Mouse (Mus musculus) testis, adult 2 months (tissue): ENCODE measurements around the gene Ipmk. TPM values are rescaled to one million over a fixed set of nuclear protein-coding genes. Genes with fewer than 3 reads are reported as not detected.

ENCODE experiments used
- H3K27ac ChIP-seq: fragments of 200-500 bp; 2 replicates; pipeline ENCODE4 v1.5.1; 2012; ENCODE audit warnings: low read depth, low read length; ENCODE audit not compliant: control insufficient read depth, insufficient read depth
- H3K27me3 ChIP-seq: fragments of 200-500 bp; 2 replicates; pipeline ENCODE4 v1.6.1; 2012; ENCODE audit warnings: mild to moderate bottlenecking, low read length, moderate library complexity; ENCODE audit not compliant: control insufficient read depth, insufficient read depth
- H3K36me3 ChIP-seq: fragments of 200-500 bp; 2 replicates; pipeline ENCODE4 v1.6.1; 2012; ENCODE audit warnings: mild to moderate bottlenecking, low read length; ENCODE audit not compliant: control insufficient read depth, insufficient read depth
- H3K4me1 ChIP-seq: fragments of 200-500 bp; 2 replicates; pipeline ENCODE4 v1.6.1; 2012; ENCODE audit warnings: low read length; ENCODE audit not compliant: control insufficient read depth, insufficient read depth
- H3K4me3 ChIP-seq: fragments of 200-500 bp; 2 replicates; pipeline ENCODE4 v1.5.1; 2012; ENCODE audit warnings: low read depth, mild to moderate bottlenecking, low read length, moderate library complexity, mixed read lengths; ENCODE audit not compliant: control insufficient read depth
- CTCF ChIP-seq: fragments of 200-500 bp; IDR thresholded peaks from 2 replicates; pipeline ENCODE4 v1.5.1; 2012; ENCODE audit warnings: low read depth, mild to moderate bottlenecking, inconsistent platforms, low read length, moderate library complexity; ENCODE audit not compliant: control insufficient read depth, insufficient read depth, insufficient replicate concordance
- POLR2A ChIP-seq: fragments of 200-500 bp; IDR thresholded peaks from 2 replicates; pipeline ENCODE4 v1.6.1; 2012; ENCODE audit warnings: low read depth, mild to moderate bottlenecking, inconsistent platforms, low read length, moderate library complexity; ENCODE audit not compliant: control insufficient read depth
- polyA plus RNA-seq: library from polyadenylated mRNA; depleted of rRNA; stranded (reverse); fragments of >200 nt; gene quantifications from 2 replicates; pipeline ENCODE4 v1.2.3, GENCODE M21; 2012

Gene Ipmk
- polyA plus RNA-seq, 1 experiment: 5.3 TPM

DNA sequence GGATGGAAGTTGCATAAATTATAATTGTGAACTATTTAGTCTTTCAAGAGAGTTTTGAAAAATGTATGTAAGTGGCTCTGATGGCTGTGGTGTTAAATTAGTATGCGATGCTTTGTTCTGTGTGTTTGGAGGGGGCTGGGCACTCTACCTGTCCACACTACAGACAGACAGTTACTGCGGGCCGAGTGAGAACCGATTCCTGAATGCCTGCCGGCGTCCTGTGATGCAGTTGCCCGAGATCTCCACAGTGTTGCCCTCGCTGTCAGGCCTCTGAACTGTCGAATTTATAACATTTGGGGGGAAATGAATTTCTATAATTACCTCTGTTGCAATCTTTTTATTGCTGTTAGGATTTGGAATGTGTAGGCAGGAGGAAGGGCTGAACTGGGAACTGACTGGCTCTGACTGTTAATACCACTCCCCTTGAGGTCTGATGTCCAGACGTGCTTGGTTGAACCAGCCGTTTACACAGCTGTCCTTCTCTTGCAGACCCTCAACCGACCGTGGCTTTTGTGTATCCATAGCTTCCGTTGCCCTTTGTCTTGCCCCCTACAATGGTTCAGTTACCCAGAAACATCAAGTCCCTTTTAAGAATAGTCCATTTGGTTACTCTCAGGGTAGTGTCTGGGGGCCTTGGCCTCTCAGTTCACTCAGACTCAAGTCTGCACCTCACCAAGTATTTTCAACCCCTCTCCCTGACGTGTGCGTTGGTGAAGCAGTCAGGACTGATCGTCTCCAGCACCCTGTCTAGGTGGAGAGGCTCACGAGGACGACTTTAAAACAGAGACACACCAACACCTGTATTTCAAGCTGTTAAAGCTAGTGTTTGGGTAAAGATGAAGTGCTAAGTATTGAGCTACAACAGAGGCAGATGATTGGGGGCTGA is 36.8 kb downstream of the Ipmk start:
- TF ChIP-seq POLR2A (no peak), CTCF (no peak)
- H3K36me3 ChIP-seq: no peaks in the 10 kb centered on the region
- H3K4me3 ChIP-seq: no peak overlapping the region
- no peaks in the 10 kb centered on the region for H3K27me3 ChIP-seq
- peaks cover 6% of the 10 kb centered on the region for H3K4me1 ChIP-seq
- H3K27ac ChIP-seq: no peak overlapping the region

GRCm38 (mm10) chr10:71389311-71389710 is 41.7 kb downstream of the Ipmk start:
- no peaks in the 10 kb centered on the region for H3K27me3 ChIP-seq
- no peak overlapping the region for H3K27ac ChIP-seq
- H3K4me3 ChIP-seq: no peak overlapping the region
- TF ChIP-seq CTCF: no peak
- TF ChIP-seq POLR2A: no peak
- H3K4me1 ChIP-seq: no peaks in the 10 kb centered on the region
- no peaks in the 10 kb centered on the region for H3K36me3 ChIP-seq

DNA sequence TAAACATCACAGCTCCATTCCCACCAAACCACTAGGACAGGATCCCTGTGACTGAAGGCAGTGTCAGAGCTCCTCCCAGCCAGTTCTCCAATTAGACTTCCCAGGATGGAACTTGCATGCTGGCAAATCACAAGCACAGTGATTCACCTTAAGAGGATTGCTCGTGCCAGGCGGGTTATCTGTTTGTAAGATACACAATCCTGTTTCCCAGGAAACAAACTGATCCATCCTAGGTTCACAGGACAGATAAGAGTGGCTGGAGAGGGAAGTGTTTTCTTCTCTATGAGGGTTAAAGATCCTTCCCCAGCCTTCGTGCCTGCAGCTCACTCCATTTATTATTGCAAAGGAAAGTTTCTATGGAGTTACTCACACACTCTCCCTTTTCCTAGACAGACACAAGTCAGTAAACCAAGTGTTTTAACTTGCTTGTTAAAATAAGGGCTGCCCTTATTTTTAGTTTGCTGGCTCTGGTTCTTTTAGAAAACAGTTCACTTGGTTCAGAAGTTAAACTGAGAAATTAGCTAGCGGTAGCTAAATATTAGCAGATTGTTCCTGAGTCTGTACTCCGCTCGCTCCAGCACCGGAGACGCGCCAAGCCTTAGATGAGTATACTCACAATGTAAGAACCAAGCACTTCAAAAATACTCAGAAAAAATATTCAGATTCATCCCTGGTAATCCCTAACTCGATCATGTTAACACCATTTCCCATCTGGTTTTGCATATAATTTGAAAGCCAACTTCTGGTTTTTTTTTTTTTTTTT is 51.0 kb downstream of the Ipmk start:
- Histone ChIP-seq H3K36me3 (no peaks in the 10 kb centered on the region), H3K27ac (no peak overlapping the region), H3K27me3 (no peaks in the 10 kb centered on the region), H3K4me1 (no peaks in the 10 kb centered on the region), H3K4me3 (no peak overlapping the region)
- TF ChIP-seq POLR2A (no peak), CTCF (no peak)

DNA sequence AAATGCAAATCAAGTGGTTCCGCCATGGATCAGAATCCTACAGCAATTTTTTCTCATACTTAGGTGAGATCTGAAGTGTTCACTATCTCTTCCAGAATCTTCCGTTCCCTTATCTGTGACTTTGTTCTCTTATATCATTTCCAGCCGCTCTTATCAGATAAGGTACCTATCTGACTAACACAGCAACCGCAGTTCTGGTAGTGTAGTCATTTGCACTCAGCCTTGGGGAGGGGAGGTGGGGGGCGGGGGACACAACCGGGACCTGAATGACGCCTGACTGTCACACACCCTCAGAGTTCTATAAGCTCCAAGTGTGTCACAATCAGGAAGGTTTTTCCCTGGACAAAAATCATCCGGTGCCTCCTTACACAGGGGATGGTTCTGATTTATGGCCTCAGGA is 51.8 kb downstream of the Ipmk start:
- no peak overlapping the region for H3K27ac ChIP-seq
- no peaks in the 10 kb centered on the region for H3K4me1 ChIP-seq
- TF ChIP-seq POLR2A: no peak
- no peak for TF ChIP-seq CTCF
- H3K4me3 ChIP-seq: no peak overlapping the region
- no peaks in the 10 kb centered on the region for H3K27me3 ChIP-seq
- H3K36me3 ChIP-seq: no peaks in the 10 kb centered on the region

GRCm38 (mm10) chr10:71399987-71400386 is 52.4 kb downstream of the Ipmk start:
- no peaks in the 10 kb centered on the region for H3K36me3 ChIP-seq
- H3K4me1 ChIP-seq: no peaks in the 10 kb centered on the region
- no peaks in the 10 kb centered on the region for H3K27me3 ChIP-seq
- no peak overlapping the region for H3K4me3 ChIP-seq
- no peak for TF ChIP-seq CTCF
- no peak for TF ChIP-seq POLR2A
- no peak overlapping the region for H3K27ac ChIP-seq

DNA sequence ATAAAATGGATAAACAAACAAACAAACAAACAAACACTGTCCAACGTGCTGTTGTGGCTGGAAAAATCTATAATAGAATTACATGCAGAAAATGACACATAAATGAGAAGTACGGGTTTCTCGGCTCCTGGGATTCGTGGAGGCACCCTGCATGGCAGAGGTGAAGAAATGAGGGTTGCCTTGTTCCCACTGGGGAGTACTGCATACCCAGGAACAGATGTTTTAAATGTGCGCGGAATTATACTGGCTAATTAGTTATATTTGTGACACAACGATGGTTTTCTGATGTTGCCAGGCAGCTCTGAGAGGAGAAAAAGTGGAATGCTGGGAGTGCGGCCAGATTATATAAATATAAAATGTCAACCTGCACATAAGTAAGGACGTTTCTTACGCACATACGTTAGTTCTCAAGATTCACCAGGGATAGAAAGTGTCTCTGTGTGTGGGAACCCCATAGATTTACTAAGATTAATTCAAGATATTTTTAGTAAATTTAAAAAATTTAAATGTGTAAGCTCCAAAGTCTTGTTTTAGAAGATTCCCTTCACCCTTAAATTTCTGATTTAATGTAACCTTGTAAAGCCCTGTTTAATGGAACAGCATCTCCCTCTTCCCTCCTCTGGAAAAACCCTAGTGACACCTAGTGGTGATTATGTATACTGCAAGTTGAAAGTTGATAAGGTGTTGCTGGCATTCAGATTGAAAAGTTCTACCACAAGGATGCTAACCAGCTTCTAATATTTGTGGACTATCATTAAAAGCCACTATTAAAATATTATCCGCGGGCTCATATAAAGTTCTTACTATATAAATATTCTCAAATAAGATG is 53.5 kb downstream of the Ipmk start:
- no peak overlapping the region for H3K4me3 ChIP-seq
- H3K4me1 ChIP-seq: no peaks in the 10 kb centered on the region
- no peaks in the 10 kb centered on the region for H3K36me3 ChIP-seq
- TF ChIP-seq POLR2A (no peak), CTCF (peak; percentile 20; the same call in 1 of the 2 replicates)
- H3K27me3 ChIP-seq: no peaks in the 10 kb centered on the region
- no peak overlapping the region for H3K27ac ChIP-seq

DNA sequence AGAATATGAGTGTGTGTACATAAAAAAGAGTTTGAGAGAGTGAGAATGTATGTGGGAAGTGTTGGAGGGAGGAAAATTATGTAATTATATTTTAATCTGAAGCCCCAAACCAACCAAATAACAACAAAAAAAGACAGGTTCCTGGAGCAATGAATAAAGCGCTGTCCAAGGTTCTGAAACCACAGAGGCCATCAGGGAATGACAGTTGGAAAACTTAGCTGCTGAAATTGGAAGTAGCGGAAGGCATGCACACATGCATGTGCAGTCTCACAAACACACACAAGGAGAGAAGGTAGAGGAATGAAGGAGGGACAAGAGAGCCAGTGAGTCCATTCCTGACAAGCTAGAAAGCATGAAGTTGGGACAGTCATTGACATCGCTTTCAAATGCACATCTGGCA is 56.1 kb downstream of the Ipmk start:
- Histone ChIP-seq H3K4me1 (no peaks in the 10 kb centered on the region), H3K27ac (no peak overlapping the region), H3K27me3 (no peaks in the 10 kb centered on the region), H3K36me3 (no peaks in the 10 kb centered on the region), H3K4me3 (no peak overlapping the region)
- TF ChIP-seq POLR2A (no peak), CTCF (no peak)
